Mouse (Mus musculus) effector memory CD4-positive, alpha-beta T cell, adult 5 months (primary cell): Measurements from ENCODE around the gene Trmt11. TPM values are rescaled to one million over a fixed set of nuclear protein-coding genes. Genes with fewer than 3 reads are reported as not detected.

ENCODE experiments used
- polyA plus RNA-seq: library from polyadenylated mRNA; unstranded; fragments of 100-300 nt; shearing (Covaris generic); gene quantifications from one replicate; pipeline ENCODE4 v1.2.1, GENCODE M21; 2017

The Trmt11 gene
- 26.7 TPM for polyA plus RNA-seq

DNA sequence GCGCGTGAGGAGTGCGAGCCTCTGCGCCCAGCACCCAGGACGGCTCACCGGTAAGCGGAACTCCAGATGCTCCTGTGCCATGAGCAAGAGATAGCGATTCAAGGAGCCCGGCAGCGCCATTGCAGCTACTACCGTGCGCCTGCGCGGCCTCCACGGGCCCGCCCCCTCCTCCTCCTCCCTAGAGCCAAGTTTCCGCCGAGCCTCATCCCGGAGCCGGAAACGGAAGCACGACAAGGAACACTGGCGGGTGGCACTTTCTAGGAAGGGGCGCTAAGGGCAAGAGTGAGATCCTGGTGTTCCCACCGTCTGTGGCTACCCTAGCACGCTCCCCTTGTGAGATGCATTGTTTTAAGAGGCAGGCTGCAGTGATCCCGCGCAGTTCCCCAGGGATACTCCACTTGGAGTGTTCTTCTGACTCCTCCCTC, at the start of gene Trmt11:
Gene Trmt11 (minus strand): TSS at position 208 of the 425 bp plus-strand sequence.

DNA sequence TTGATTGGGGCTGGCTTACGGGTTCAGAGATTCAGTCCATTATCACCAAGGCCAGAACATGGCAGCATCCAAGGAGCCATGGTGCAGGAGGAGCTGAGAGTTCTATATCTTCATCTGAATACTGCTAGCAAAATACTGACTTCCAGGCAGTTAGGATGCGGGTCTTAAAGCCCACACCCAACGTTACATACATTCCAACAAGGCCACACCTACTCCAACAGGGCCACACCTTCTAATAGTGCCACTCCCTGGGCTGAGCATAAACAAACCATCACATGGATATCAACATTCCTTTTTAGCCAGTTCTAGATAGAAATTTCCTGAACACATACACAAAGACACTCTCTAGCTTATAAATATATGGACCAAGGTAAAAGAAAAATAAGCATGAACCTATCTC, 29.0 kb upstream of the Trmt11 start, which contains the start of gene Hint3:
Gene Hint3 (minus strand): TSS at position 120 of the 400 bp plus-strand sequence.

Other genes starting within 250 kb of the Trmt11 start
- 39.7 TPM for gene Hint3, start 28.9 kb upstream of the Trmt11 start, polyA plus RNA-seq
- 9.9 TPM for gene Ncoa7, start 202.6 kb upstream of the Trmt11 start, polyA plus RNA-seq
- gene Hey2, start 242.1 kb upstream of the Trmt11 start, polyA plus RNA-seq, result not detected